Mouse (Mus musculus): ENCODE results near the gene Zfp385b. TPM values are rescaled to one million over a fixed set of nuclear protein-coding genes. Genes with fewer than 3 reads are reported as not detected.

The Zfp385b gene
- polyA plus RNA-seq, 1 experiment from 2014 or later: 1.7 TPM

DNA sequence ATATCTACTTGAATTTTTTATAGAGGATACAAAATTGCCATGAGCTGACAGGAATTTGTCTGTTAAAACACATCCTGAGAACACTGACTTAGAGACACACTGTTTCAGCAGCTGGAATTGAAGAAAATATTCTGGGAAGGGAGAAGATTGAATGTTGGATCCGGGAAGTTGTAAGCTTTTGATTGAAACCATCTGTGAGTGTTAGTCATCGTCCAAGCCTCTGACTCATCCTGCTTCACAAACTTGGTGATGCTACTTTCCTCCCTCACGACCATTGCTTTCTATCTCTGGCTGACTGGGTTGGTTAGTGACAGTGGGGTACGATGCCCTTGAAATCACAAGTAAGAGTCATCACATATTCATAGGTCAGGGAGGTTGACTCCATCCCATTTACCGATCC is 157.3 kb downstream of the Zfp385b start:
- H3K27me3 ChIP-seq (ENCODE audit: control insufficient read depth, insufficient read depth, low read length): no peaks in the 10 kb centered on the region
- DNase-seq (ENCODE audit: low spot score, missing footprints) (no peak), ATAC-seq (ENCODE audit: low FRiP score) (no peak)
- H3K4me2 ChIP-seq: no peak overlapping the region
- H3K4me1 ChIP-seq (ENCODE audit: control insufficient read depth, insufficient read depth, low read length): no peaks in the 10 kb centered on the region
- no peak overlapping the region for H3K4me3 ChIP-seq (ENCODE audit: low read depth, low read length)
- H3K36me3 ChIP-seq (ENCODE audit: control insufficient read depth, insufficient read depth, low read length): no peaks in the 10 kb centered on the region
- no peak overlapping the region for H3K27ac ChIP-seq (ENCODE audit: low read depth, low read length)
- 84% methylated on average over 5 of the region's 5 CpGs for WGBS
- no peaks in the 10 kb centered on the region for H3K9me3 ChIP-seq (ENCODE audit: control insufficient read depth, low read length)
- no peak overlapping the region for H3K9ac ChIP-seq (ENCODE audit: low read length)

DNA sequence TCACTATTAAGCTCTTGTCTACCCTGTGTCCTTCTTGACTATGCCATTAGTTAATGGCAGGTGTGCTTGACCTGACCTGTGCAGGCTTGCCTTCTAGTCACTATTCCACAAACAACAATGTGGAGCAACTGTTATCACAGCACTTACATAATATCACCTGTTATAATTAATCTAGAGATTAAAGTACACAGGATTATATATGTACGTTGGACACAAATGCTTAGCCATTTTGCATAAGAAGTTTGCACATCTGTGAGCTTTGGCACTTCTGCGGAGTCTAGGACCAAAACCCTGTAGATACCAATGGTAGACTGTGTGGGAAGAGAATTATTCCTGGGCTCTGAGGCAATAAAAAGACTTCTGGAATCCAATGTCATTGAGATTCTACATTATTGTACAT is 165.8 kb downstream of the Zfp385b start:
- Histone ChIP-seq H3K27ac (ENCODE audit: low read depth, low read length) (no peak overlapping the region), H3K27me3 (ENCODE audit: control insufficient read depth, insufficient read depth, low read length) (no peaks in the 10 kb centered on the region), H3K36me3 (ENCODE audit: control insufficient read depth, insufficient read depth, low read length) (no peaks in the 10 kb centered on the region), H3K4me2 (no peak overlapping the region), H3K4me3 (ENCODE audit: low read depth, low read length) (no peak overlapping the region), H3K4me1 (ENCODE audit: control insufficient read depth, insufficient read depth, low read length) (no peaks in the 10 kb centered on the region), H3K9ac (ENCODE audit: low read length) (no peak overlapping the region), H3K9me3 (ENCODE audit: control insufficient read depth, low read length) (no peaks in the 10 kb centered on the region)
- DNase-seq (ENCODE audit: low spot score, missing footprints): no peak
- ATAC-seq (ENCODE audit: low FRiP score): no peak
- WGBS: 86% methylated on average over 2 of the region's 2 CpGs

DNA sequence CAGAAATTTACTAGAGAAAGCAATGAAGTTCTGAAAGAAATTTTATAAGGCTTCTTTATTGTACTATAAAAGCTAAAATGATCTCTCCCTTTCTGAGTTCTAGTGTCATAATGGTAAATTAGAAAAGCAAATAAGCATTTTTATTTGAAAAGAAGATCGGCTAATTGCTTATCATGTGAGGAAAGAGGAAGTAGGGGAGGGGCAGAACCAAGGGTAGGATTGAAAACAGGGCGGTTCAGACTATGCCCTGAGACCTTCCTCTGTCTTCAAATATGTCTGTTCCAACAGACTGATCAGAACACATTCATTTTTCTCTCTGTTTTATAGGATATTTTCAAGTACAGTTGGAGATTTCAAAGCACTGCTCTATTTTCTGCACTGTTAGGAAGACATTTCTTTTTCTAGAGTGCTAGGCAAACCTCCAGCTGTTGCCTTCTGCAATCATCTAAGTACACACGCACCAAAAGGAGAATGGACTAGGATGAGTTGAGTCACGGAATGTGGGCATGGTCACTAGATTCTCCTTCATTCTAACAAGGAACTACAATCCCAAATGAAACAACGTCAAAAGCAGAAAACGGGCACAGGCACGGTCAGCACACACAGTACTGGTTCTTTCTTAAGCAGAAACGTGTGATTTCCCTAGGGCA is 177.8 kb downstream of the Zfp385b start:
- 87% methylated on average over 8 of the region's 8 CpGs for WGBS
- no peak overlapping the region for H3K4me2 ChIP-seq
- DNase-seq (ENCODE audit: low spot score, missing footprints): no peak
- no peaks in the 10 kb centered on the region for H3K9me3 ChIP-seq (ENCODE audit: control insufficient read depth, low read length)
- ATAC-seq (ENCODE audit: low FRiP score): no peak
- no peaks in the 10 kb centered on the region for H3K36me3 ChIP-seq (ENCODE audit: control insufficient read depth, insufficient read depth, low read length)
- no peaks in the 10 kb centered on the region for H3K4me1 ChIP-seq (ENCODE audit: control insufficient read depth, insufficient read depth, low read length)
- no peak overlapping the region for H3K4me3 ChIP-seq (ENCODE audit: low read depth, low read length)
- no peaks in the 10 kb centered on the region for H3K27me3 ChIP-seq (ENCODE audit: control insufficient read depth, insufficient read depth, low read length)
- H3K9ac ChIP-seq (ENCODE audit: low read length): no peak overlapping the region
- H3K27ac ChIP-seq (ENCODE audit: low read depth, low read length): no peak overlapping the region

DNA sequence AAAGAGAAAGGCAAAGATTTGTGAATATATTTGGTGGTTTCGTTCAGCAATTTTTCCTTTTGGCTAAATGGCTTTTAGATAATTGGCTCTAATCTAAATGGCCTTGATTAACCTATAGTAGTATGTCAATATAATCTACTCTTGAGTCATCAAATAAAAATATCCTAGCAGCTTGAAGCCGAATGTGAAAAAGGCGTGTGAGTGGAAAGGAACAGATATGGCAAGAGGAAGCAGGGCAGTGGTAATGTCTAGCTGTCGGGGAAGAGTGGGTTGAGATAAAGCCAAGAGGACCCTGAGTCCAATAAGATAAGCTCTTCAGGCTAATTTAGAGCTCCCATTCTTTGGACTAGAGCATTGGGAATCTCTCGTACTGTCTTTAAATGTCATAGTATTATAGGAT is 179.4 kb downstream of the Zfp385b start:
- H3K36me3 ChIP-seq (ENCODE audit: control insufficient read depth, insufficient read depth, low read length): no peaks in the 10 kb centered on the region
- no peak overlapping the region for H3K27ac ChIP-seq (ENCODE audit: low read depth, low read length)
- H3K9ac ChIP-seq (ENCODE audit: low read length): no peak overlapping the region
- no peaks in the 10 kb centered on the region for H3K27me3 ChIP-seq (ENCODE audit: control insufficient read depth, insufficient read depth, low read length)
- H3K9me3 ChIP-seq (ENCODE audit: control insufficient read depth, low read length): no peaks in the 10 kb centered on the region
- no peaks in the 10 kb centered on the region for H3K4me1 ChIP-seq (ENCODE audit: control insufficient read depth, insufficient read depth, low read length)
- H3K4me3 ChIP-seq (ENCODE audit: low read depth, low read length): no peak overlapping the region
- no peak overlapping the region for H3K4me2 ChIP-seq
- no peak for DNase-seq (ENCODE audit: low spot score, missing footprints)
- ATAC-seq (ENCODE audit: low FRiP score): no peak
- WGBS: 86% methylated on average over 5 of the region's 5 CpGs

DNA sequence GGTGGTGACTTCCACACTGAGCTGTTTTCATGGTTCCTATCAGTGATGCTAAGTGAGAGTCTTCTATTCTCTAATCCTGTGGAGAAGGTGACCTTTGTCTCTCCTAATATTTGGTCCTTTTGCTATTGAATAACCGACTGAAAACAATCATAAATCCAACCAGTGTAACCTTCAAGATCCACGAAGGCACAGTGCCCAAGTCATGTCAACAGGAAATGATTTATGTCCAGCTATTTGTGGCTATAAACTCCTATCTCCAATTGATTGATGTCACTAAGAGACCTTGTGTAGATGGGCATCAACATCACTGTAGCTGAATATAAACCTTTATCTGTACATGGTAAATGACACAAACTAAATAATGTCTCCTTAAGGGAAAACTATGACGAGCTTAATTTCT is 187.8 kb downstream of the Zfp385b start:
- WGBS: 91% methylated on average over 3 of the region's 3 CpGs
- H3K4me1 ChIP-seq (ENCODE audit: control insufficient read depth, insufficient read depth, low read length): no peaks in the 10 kb centered on the region
- no peaks in the 10 kb centered on the region for H3K27me3 ChIP-seq (ENCODE audit: control insufficient read depth, insufficient read depth, low read length)
- no peaks in the 10 kb centered on the region for H3K9me3 ChIP-seq (ENCODE audit: control insufficient read depth, low read length)
- no peaks in the 10 kb centered on the region for H3K36me3 ChIP-seq (ENCODE audit: control insufficient read depth, insufficient read depth, low read length)
- H3K9ac ChIP-seq (ENCODE audit: low read length): no peak overlapping the region
- no peak overlapping the region for H3K27ac ChIP-seq (ENCODE audit: low read depth, low read length)
- no peak overlapping the region for H3K4me3 ChIP-seq (ENCODE audit: low read depth, low read length)
- ATAC-seq (ENCODE audit: low FRiP score) (no peak), DNase-seq (ENCODE audit: low spot score, missing footprints) (no peak)
- no peak overlapping the region for H3K4me2 ChIP-seq

DNA sequence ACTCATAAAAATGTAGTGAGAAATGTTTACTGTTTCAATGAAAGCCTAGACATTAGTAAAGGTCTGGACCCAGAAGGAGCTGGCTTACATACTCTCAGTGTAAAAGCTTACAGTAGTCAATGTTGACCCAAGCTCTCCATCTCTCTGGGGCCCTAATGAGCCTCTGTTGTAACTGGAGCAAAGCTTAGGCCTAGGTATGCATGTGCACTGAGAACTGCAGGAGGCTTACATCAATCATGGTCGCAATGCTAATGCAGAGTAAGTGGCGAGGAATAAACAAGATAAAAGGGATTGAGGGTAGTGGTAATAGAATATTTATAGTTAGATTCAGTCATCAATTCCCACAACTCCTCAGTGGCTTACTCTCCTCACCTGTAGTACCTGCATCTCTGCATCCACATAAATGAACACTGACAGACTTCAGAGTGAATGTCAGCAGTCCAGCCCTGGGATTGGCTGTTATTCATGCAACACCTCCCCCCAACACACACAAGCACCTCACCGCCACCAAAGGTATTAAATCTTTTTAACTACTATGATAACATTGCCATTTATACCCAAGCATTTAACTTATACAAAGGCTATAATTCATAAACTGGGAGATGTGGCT is 191.7 kb downstream of the Zfp385b start:
- 83% methylated on average over 3 of the region's 3 CpGs for WGBS
- no peaks in the 10 kb centered on the region for H3K27me3 ChIP-seq (ENCODE audit: control insufficient read depth, insufficient read depth, low read length)

DNA sequence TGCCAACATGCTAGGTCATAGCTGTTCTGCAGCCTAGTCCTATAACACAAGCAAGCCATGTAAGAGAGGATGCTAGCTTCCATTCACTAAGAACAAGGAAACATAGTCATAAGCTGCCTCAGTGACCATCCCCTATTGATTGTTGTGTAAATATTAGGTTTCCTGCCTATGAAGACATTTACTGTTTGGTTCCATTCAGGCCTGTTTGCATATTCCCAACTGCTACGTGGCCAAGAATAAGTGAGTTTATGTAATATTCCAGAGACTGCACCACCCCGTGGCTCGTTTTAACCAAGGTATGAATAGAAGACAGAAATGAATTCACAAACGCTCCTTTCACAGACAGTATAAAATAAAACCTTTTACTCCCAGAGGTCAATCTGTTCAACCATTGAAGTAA is 200.8 kb downstream of the Zfp385b start:
- no peaks in the 10 kb centered on the region for H3K4me1 ChIP-seq (ENCODE audit: control insufficient read depth, insufficient read depth, low read length)
- ATAC-seq (ENCODE audit: low FRiP score) (no peak), DNase-seq (ENCODE audit: low spot score, missing footprints) (peak; percentile 53)
- 89% methylated on average over 4 of the region's 4 CpGs for WGBS
- H3K9ac ChIP-seq (ENCODE audit: low read length): no peak overlapping the region
- no peaks in the 10 kb centered on the region for H3K27me3 ChIP-seq (ENCODE audit: control insufficient read depth, insufficient read depth, low read length)
- no peak overlapping the region for H3K4me3 ChIP-seq (ENCODE audit: low read depth, low read length)
- H3K27ac ChIP-seq (ENCODE audit: low read depth, low read length): no peak overlapping the region
- no peak overlapping the region for H3K4me2 ChIP-seq
- H3K9me3 ChIP-seq (ENCODE audit: control insufficient read depth, low read length): no peaks in the 10 kb centered on the region
- no peaks in the 10 kb centered on the region for H3K36me3 ChIP-seq (ENCODE audit: control insufficient read depth, insufficient read depth, low read length)

More for the DNA sequence above, 191.7 kb downstream of the Zfp385b start:
- DNase-seq (ENCODE audit: low spot score, missing footprints) (no peak), ATAC-seq (ENCODE audit: low FRiP score) (no peak)
- H3K36me3 ChIP-seq (ENCODE audit: control insufficient read depth, insufficient read depth, low read length): no peaks in the 10 kb centered on the region
- H3K27ac ChIP-seq (ENCODE audit: low read depth, low read length): no peak overlapping the region
- no peaks in the 10 kb centered on the region for H3K9me3 ChIP-seq (ENCODE audit: control insufficient read depth, low read length)
- H3K9ac ChIP-seq (ENCODE audit: low read length): no peak overlapping the region
- H3K4me1 ChIP-seq (ENCODE audit: control insufficient read depth, insufficient read depth, low read length): no peaks in the 10 kb centered on the region
- H3K4me2 ChIP-seq: no peak overlapping the region
- H3K4me3 ChIP-seq (ENCODE audit: low read depth, low read length): no peak overlapping the region

DNA sequence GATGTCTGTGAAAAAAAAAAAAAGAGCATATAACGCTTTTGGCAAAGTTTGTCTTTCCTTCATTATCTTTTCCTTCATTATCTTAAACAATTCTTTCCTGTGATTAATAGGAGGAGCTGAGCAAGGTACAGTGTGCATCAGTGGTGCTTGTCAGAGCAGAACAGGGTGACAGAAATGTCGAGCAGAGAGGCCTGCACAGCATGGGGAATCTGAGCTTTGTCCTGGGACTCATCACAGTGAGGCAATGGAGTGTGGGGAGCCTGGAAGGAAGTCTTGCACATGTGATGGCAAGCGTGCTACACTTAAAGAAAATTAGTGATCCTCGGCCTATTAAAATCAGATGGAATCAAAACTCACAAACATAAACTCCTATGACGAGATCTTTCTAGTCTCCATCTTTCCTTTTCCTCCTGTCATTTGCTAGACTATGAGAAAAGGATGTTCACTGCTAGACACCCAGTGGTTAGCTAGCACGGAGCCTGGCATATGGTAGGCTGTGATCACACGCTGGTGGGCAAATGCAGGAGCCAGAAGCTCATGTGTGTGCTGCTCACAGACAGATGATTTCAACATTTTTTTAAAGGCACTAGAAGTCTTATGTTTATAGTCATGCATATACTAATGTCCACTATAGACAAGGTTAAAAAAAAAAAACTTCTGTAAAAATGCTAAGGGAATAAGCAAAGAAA is 209.0 kb downstream of the Zfp385b start:
- no peaks in the 10 kb centered on the region for H3K9me3 ChIP-seq (ENCODE audit: control insufficient read depth, low read length)
- no peak overlapping the region for H3K9ac ChIP-seq (ENCODE audit: low read length)
- H3K27me3 ChIP-seq (ENCODE audit: control insufficient read depth, insufficient read depth, low read length): no peaks in the 10 kb centered on the region
- no peak overlapping the region for H3K27ac ChIP-seq (ENCODE audit: low read depth, low read length)
- H3K36me3 ChIP-seq (ENCODE audit: control insufficient read depth, insufficient read depth, low read length): no peaks in the 10 kb centered on the region
- H3K4me3 ChIP-seq (ENCODE audit: low read depth, low read length): no peak overlapping the region
- peak; percentile 75 for DNase-seq (ENCODE audit: low spot score, missing footprints)
- H3K4me1 ChIP-seq (ENCODE audit: control insufficient read depth, insufficient read depth, low read length): no peaks in the 10 kb centered on the region
- WGBS: 85% methylated on average over 7 of the region's 7 CpGs
- no peak for ATAC-seq (ENCODE audit: low FRiP score)
- H3K4me2 ChIP-seq: no peak overlapping the region

DNA sequence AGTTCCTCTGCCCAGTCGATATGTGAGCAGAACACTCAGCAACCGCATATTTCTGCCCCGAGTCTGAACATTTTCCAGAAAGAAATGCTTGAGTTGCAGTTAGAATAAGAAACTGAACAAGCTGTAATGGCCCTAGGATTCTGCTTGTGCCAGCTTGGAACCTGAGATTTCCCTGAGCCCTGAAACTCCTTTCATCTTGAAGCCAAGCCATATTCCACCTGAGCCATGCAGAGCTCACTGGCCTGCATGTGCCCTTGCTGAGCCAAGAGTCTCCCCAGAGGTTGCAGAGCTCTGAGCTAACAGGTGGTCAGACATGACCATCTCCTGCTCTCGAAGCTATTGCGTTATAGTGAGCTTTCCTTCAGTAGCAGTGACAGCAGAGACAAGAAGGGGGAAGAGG is 210.0 kb downstream of the Zfp385b start:
- Histone ChIP-seq H3K4me2 (no peak overlapping the region), H3K4me3 (ENCODE audit: low read depth, low read length) (no peak overlapping the region), H3K27me3 (ENCODE audit: control insufficient read depth, insufficient read depth, low read length) (no peaks in the 10 kb centered on the region), H3K36me3 (ENCODE audit: control insufficient read depth, insufficient read depth, low read length) (no peaks in the 10 kb centered on the region), H3K9ac (ENCODE audit: low read length) (no peak overlapping the region), H3K9me3 (ENCODE audit: control insufficient read depth, low read length) (no peaks in the 10 kb centered on the region), H3K4me1 (ENCODE audit: control insufficient read depth, insufficient read depth, low read length) (no peaks in the 10 kb centered on the region), H3K27ac (ENCODE audit: low read depth, low read length) (no peak overlapping the region)
- WGBS: 91% methylated on average over 5 of the region's 5 CpGs
- ATAC-seq (ENCODE audit: low FRiP score) (no peak), DNase-seq (ENCODE audit: low spot score, missing footprints) (peak; percentile 8)

Data from midbrain, embryonic 11.5 days (tissue).